Mouse (Mus musculus) T-helper 17 cell (primary cell): ENCODE measurements around the gene Olfr769.
"Not testable (repeated sequence)": the region's sequence is repeated elsewhere in the genome, so short reads cannot be mapped to it uniquely, and the experiment has no call there.

Experiments
- in situ Hi-C, 2 experiments: fragments of 300-600 bp; cut with MboI, MseI; formaldehyde crosslinking; loops; 1 replicate in 1 of 2; 2 replicates in 1 of 2; pipeline ENCODE4 v1.15.1; 2025; ENCODE audit warnings: high pct_unique_total_duplicates in 2 of 2

Olfr769 gene

GRCm38 (mm10) chr10:129117761-129118160 is at the start of gene Olfr769:
Gene Olfr769, minus strand, starts transcription at chr10:129117861.
- in situ Hi-C loops, result no loop called here

DNA sequence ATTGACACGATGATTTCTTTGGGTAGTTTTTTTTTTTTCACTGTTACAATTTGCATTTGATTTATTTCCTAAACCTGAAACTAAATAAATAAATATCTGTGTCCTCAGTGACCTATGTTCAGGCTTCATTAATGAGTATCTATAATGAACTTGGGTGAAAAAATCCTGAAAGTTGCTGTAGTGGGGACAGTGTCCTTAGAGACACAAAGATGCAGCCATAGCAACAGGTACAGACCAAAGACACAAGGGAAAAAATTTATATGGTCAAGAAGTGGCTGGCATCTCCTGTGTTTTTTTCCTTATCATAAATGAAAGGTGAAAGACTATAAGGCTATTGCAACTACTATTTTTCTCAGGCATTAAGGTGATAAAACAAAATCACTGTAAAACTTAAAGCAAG is 47.0 kb upstream of the Olfr769 start, which contains the start of gene Olfr771:
Olfr771 (minus strand) TSS at position 101 of the 400 bp plus-strand sequence.
- in situ Hi-C loops, result no loop called here

GRCm38 (mm10) chr10:129138898-129139297 is 21.2 kb upstream of the Olfr769 start, which contains the start of gene Olfr770:
Gene Olfr770, minus strand, starts transcription at chr10:129138998.
- in situ Hi-C loops, result no loop called here

GRCm38 (mm10) chr10:129115146-129115545 is 2.5 kb downstream of the Olfr769 start:
- in situ Hi-C loops, result no loop called here

DNA sequence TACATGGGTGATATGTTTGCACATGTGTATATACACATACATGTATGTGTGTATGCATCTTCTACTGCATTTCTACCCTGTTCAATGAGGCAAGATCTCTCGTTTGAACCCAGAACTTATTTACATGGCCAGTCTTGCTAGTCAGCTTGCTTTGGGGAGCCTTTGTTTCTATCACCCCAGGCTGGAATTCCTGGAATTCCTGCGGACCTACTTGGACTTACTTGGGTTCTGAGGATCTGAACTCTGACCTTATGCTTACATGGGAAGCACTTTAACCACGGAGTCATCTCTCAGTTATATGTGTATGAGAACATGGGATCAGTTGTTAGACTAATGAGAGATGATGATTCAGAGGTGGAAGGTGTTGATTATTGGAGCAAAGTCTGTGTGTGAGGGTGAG is 16.4 kb downstream of the Olfr769 start:
- in situ Hi-C loops, result no loop called here

GRCm38 (mm10) chr10:129099275-129099674 is 18.4 kb downstream of the Olfr769 start, which contains the start of gene Olfr768:
Gene Olfr768, minus strand, starts transcription at chr10:129099375.
- in situ Hi-C loops, result no loop called here

- in situ Hi-C loops, result not testable (repeated sequence)
Observed at GRCm38 (mm10) chr10:129082810-129083209, 34.9 kb downstream of the Olfr769 start, which contains the start of gene Olfr767. Gene Olfr767, minus strand, starts transcription at chr10:129082910.

DNA sequence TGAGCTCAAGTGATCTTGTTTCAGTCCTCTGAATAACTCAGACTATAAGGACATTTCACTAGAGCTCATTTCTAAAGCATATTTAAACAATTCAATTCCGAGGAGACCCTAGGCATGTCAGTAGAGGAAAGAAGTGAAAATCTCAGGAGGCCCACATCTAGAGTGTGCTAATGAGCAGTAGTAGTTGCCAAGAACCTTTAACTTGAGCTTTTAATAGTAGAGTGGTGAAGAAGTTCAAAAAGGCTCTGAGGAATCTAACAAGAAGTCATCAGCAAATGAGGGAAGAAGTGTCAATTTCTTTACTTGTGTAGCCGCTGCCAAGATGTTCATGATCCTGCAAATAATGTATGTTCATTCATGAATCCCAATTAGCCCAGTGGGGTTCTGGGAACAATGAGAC is 48.8 kb downstream of the Olfr769 start, which contains the start of gene Olfr766-ps1:
Olfr766-ps1 (minus strand) TSS at position 101 of the 400 bp plus-strand sequence.
- in situ Hi-C loops, result no loop called here
